Mouse (Mus musculus): ENCODE measurements around the gene Serinc5.

Gene Serinc5

DNA sequence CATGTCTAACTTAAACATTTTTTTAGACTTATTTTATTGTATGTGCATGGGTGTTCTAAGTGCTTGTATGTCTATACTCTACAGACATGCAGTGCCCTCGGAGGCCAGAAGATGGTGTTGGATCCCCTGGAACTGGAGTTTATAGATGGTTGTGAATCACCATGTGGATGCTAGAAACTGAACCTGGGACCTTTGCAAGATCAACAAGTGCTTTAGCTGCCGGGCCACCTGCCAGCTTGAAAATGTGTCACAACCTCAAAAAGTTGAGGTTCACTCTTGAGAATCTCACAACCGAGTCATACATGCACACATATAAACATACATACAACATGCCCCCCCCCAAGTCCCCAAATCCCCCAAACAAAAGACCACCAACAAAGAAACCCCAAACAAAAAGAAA, 129.0 kb downstream of the Serinc5 start:
- no peak for DNase-seq (ENCODE audit: low read depth, low spot score)

DNA sequence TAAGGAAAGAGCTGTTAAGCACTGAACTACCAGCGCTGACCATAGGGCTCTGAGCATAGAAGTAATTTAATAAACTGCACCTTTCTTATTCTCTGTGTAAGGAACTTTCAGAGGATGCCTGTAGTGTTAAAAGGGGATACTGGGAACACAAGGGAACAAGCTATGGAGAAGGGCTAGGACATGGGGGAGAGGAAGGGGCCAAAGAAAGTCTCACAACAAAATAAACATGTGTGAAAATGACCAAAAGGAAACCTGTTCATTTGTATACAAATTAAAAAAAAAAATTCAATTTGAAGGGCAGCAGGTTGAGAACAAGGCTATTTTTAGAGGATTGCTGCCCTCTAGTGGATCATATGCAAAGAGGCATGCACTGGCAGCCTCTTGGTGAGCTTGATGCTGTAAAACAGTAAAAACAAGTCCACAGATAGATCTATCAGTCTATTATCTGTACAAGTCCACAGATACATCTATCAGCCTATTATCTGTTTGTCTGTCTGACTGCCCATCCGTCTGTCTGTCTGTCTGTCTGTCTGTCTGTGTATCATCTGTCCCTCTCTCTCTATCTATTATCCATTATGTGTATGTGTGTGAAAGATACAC, 129.9 kb downstream of the Serinc5 start:
- DNase-seq (ENCODE audit: low read depth, low spot score), result no peak

DNA sequence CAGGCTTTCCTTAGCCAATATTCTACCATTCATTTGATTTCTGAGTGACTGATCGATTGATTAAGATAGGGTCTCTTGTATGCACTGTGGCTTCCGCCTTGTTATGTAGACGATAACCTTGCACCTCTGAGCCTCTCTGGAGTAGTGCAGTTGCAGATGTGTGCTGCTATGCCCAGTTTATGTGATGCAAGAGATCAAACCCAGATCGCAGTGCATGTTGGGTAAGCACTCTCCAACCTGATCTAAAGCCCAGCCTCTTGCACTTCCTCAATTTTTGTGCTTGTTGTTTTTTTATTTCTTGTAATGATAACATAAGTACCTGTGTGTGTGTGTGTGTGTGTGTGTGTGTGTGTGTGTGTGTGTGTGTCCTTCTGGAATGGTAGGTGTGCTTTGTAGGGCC, 132.0 kb downstream of the Serinc5 start:
- DNase-seq (ENCODE audit: low read depth, low spot score), result no peak

DNA sequence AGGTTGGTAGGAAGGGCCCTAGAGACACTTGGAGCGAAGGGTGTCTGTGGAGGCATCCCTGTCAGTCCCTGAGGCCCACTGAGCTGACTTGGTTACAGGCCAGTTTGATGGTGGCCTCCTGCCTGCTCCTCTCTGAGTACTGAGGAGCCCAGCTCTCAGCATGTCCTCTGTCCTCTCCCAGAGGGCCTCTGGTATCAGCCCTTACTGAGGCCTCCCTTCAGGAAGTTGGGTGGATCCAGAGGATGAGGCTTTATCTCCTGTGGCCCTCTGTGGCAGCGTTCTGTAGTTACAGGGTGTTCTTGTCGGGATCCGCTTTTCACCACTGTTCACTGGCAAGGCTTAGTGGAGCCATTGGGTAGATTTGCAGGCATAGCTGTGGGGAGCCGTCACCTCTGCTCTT, 132.4 kb downstream of the Serinc5 start:
- DNase-seq (ENCODE audit: low read depth, low spot score), result no peak

DNA sequence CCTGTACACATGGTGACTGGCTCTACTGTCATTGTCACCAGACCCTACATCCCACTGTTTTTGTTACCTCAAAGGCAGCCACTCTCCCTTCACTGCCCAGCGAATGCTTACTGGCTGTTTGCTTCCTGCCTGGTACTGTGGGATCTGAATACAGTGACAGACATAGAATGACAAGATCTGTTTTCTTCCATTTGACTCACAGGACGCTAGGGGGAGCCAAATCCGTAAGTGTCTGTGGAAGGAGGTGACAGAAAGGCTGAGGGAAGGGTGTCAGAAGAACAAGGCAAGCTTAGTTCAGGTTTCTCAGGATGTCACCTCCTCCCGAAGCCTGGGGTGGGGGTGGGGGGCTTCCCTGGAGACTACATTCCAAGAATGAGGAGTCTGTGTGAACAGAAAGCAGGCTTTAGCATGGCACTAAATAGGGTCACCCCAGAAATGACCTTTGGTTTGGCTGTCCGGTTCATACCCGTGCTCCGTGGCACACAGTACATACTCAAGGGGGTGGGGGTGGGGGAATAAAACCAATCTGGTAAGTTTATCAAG, 140.2 kb downstream of the Serinc5 start:
- peak; percentile 69 for DNase-seq (ENCODE audit: low read depth, low spot score)

DNA sequence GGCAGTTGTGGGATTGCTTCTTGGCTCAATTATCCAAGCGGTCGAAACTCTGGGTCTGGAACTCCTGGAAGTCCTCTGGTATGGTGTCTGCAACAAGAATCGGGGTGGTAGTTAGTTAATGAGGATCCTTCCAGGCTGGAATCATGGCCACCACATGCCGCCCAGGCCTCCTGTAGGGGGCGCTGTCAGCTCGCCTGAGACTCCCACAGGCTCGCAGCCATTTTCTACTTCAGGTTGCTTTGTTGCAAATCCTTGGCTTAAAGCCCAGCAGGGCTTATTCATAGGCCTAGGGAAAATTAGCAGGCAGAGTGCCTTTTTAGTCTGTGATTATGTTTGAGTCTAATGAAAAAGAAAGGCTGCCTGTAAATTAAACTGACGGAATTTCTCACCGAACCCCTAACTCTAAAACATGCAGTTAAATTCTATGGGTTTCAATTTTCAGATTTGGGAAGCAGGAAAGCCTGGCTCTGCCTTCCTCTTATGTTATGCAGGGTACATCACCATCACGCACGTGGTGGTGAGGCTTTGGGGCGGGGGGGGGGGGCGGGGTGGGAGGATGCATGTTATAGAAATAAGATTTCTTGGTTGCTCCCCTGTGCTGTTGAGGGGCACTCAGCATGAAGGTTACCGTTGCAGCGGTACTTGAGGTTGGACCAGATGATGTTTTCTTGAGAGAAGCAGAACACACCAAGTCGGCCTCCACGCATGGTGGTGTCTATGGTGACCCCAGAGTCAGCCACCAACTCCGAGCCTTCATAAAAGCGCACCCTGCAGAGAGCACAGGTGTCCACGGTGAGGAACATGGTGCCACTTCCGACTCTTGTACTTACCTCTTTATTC, 141.1 kb downstream of the Serinc5 start:
- peak; percentile 87 for DNase-seq (ENCODE audit: low read depth, low spot score)

DNA sequence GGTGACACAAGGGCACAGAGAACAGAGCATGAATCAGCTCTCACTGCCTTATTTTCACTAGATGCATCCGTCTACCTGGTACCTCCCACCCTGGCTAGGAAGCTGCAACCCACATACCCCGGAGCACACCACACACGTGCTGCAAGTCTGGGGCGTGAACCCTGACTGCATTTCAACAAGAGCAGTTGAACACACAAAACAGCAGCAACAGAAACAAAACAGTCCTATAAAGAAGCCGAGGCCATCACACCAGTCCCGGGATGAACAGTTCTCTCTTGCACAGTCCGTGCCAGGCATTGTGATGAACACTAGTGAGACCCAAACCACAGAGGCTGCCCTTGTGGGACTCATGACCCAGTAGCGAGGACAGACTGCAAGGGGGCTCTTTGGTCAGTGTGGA, 142.8 kb downstream of the Serinc5 start:
- DNase-seq (ENCODE audit: low read depth, low spot score), result no peak

DNA sequence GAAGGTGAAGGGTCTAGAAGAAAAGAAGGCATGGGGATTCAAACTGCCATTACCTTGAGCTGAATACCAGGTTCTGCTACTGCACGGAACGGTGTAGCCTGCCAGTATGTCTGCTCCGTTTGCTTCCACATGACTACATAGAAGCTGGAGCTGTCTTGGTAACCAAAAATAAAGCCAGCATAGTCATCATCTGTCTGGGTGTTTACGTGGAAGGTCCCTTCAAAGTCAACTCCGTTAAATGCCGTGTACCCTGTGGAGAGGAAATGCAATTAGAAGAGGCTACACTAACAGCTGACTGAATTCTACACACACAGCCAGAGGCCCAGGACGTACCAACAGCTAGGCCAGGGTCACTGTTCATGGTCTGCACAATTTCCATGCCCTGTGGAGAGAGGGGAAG, 144.1 kb downstream of the Serinc5 start:
- no peak for DNase-seq (ENCODE audit: low read depth, low spot score)

DNA sequence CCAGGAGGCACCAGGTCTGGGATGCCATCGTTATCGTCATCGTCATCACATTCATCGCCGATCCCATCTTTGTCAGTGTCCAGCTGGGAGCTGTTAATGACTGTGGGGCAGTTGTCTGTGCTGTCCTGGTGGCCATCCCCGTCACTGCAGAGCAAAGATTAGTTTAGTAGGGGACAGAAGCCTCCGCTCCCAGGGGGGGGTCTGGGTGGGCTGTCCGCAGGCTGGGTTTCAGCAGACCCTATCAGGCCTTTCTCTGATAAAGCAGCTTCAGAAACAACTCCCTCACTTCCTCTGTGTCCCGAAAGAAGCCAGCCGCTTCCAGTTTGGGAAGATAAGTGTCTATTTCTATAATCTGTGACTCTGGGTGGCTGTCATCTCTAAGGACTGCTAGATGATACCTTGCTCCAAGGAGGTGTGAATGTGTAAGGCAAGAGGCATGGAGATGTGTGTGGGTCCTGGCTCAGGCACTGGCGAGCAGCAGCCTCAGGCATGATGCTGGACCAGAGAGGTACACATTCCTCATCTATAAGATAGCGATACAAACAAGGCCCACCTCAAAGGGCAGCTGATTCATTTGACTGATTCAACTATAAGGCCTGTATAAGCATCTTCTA, 147.2 kb downstream of the Serinc5 start:
- no peak for DNase-seq (ENCODE audit: low read depth, low spot score)

DNA sequence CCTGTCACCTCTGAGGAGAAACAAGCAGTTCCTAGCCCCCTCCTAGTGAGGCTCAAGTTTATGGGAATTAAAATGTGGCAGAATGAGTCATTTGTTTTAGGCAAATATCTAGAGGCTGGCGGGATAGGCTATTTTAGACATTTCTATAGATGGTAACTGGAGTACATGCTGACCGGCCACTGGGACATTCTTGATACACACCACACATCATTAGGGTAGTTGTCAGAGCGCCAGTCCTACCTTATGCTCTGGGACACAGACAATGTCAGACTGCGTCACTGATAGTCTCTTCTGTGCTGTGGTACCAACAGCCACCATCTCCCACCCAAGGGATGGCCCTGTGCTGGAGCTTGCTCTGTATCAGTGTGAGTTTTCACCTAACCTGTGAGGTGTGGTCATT, 148.2 kb downstream of the Serinc5 start:
- no peak for DNase-seq (ENCODE audit: low read depth, low spot score)

DNA sequence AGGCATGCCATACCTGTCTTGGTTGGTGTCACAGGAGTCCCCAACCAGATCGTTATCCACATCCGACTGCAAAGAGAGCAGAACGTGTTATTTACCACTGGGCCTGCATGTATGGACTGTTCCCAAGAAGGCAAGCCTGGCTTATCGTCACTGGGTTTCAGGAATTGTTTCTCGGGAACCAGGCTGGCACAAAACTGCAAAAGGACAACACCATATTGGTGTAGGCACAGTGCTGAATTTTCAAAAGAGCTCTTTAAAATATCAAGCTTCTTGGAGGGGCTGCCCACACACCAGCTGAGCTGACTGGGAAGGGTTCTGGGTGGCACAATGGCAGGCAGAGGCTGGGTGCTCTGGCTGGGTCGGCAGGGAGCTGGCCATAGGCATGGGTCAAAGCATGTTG, 149.6 kb downstream of the Serinc5 start:
- no peak for DNase-seq (ENCODE audit: low read depth, low spot score)
